Mouse (Mus musculus): ENCODE results near the gene Gm853. TPM values are rescaled to one million over a fixed set of nuclear protein-coding genes. Genes with fewer than 3 reads are reported as not detected.

Gene Gm853
- polyA plus RNA-seq, 1 experiment, result not detected

GRCm38 (mm10) chr4:130242956-130243355 is 20.8 kb upstream of the Gm853 start:
- H3K4me1 ChIP-seq (ENCODE audit: control insufficient read depth, insufficient read depth, low read length), result peaks cover 2% of the 10 kb centered on the region
- H3K27ac ChIP-seq (ENCODE audit: control insufficient read depth, insufficient read depth, low read depth, low read length, poor library complexity), result no peak overlapping the region
- WGBS, result 82% methylated on average over 5 of the region's 5 CpGs
- H3K4me3 ChIP-seq (replicated peaks; ENCODE audit: control insufficient read depth, low read depth, low read length), result no peak overlapping the region
- no peak for TF ChIP-seq POLR2A (IDR thresholded peaks at IDR 0.05; ENCODE audit: borderline replicate concordance, control insufficient read depth, low read depth, low read length)
- no peak for TF ChIP-seq CTCF (IDR thresholded peaks at IDR 0.05; ENCODE audit: control insufficient read depth, insufficient read depth, low read length)

GRCm38 (mm10) chr4:130240695-130241094 is 18.5 kb upstream of the Gm853 start:
- TF ChIP-seq POLR2A (IDR thresholded peaks at IDR 0.05; ENCODE audit: borderline replicate concordance, control insufficient read depth, low read depth, low read length) (no peak), CTCF (IDR thresholded peaks at IDR 0.05; ENCODE audit: control insufficient read depth, insufficient read depth, low read length) (peak; percentile 23; the same call in 1 of the 2 replicates)
- H3K4me1 ChIP-seq (ENCODE audit: control insufficient read depth, insufficient read depth, low read length), result peaks cover 2% of the 10 kb centered on the region
- no peak overlapping the region for H3K4me3 ChIP-seq (replicated peaks; ENCODE audit: control insufficient read depth, low read depth, low read length)
- no peak overlapping the region for H3K27ac ChIP-seq (ENCODE audit: control insufficient read depth, insufficient read depth, low read depth, low read length, poor library complexity)
- 43% methylated on average over 5 of the region's 5 CpGs for WGBS

- H3K27ac ChIP-seq (ENCODE audit: control insufficient read depth, insufficient read depth, low read depth, low read length, poor library complexity), result no peak overlapping the region
- WGBS, result 85% methylated on average over 4 of the region's 4 CpGs
Observed at GRCm38 (mm10) chr4:130237607-130238006, 15.4 kb upstream of the Gm853 start.

DNA sequence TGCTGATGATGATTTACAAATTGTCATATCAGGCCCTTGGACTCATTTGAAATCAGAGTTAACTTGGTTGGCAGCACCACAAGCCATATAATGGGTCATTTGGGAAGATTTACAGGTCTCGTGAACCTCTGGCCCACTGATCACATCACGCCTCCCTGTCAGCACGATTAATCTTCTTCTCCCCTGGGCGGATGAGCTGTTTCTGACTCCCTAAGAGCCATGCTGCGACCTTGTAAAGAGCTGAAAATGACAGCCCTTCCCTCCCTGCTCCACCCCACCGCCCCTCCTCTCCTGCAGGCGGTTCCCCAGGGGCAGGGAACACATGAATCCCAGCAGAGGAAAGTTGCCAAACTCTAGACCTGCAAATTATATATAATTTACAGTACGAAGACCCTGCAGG is 14.2 kb upstream of the Gm853 start:
- Histone ChIP-seq H3K27ac (ENCODE audit: control insufficient read depth, insufficient read depth, low read depth, low read length, poor library complexity) (no peak overlapping the region), H3K4me3 (replicated peaks; ENCODE audit: control insufficient read depth, low read depth, low read length) (no peak overlapping the region), H3K4me1 (ENCODE audit: control insufficient read depth, insufficient read depth, low read length) (no peaks in the 10 kb centered on the region)
- TF ChIP-seq POLR2A (IDR thresholded peaks at IDR 0.05; ENCODE audit: borderline replicate concordance, control insufficient read depth, low read depth, low read length) (no peak), CTCF (IDR thresholded peaks at IDR 0.05; ENCODE audit: control insufficient read depth, insufficient read depth, low read length) (no peak)
- 65% methylated on average over 8 of the region's 8 CpGs for WGBS

More at GRCm38 (mm10) chr4:130237607-130238006, 15.4 kb upstream of the Gm853 start:
- Histone ChIP-seq H3K4me3 (replicated peaks; ENCODE audit: control insufficient read depth, low read depth, low read length) (no peak overlapping the region), H3K4me1 (ENCODE audit: control insufficient read depth, insufficient read depth, low read length) (no peaks in the 10 kb centered on the region)
- TF ChIP-seq POLR2A (IDR thresholded peaks at IDR 0.05; ENCODE audit: borderline replicate concordance, control insufficient read depth, low read depth, low read length) (no peak), CTCF (IDR thresholded peaks at IDR 0.05; ENCODE audit: control insufficient read depth, insufficient read depth, low read length) (no peak)

GRCm38 (mm10) chr4:130224071-130224470 is 1.9 kb upstream of the Gm853 start:
- Histone ChIP-seq H3K27ac (ENCODE audit: control insufficient read depth, insufficient read depth, low read depth, low read length, poor library complexity) (no peak overlapping the region), H3K4me3 (replicated peaks; ENCODE audit: control insufficient read depth, low read depth, low read length) (no peak overlapping the region), H3K4me1 (ENCODE audit: control insufficient read depth, insufficient read depth, low read length) (no peaks in the 10 kb centered on the region)
- TF ChIP-seq CTCF (IDR thresholded peaks at IDR 0.05; ENCODE audit: control insufficient read depth, insufficient read depth, low read length), result no peak

DNA sequence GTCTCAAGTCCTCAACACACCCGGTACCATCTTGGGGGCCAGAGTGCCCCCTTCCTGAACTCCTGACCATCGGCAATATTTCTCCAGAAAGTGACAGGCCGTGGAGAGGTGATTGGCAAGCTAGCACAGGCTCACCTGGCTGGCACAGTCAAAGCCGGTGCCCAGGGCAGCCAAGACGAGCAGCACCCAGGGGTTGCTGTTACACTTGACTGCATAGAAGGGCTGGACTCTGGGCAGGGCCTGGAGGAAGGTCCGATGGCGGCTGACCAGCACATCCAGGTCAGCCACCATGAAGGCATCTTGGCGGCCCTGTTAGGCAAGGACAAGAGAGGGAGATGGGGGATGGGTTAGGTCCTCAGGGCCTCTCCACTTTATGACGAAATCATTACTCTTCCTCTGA is 2.0 kb downstream of the Gm853 start:
- no peak overlapping the region for H3K27ac ChIP-seq (ENCODE audit: control insufficient read depth, insufficient read depth, low read depth, low read length, poor library complexity)
- H3K4me3 ChIP-seq (replicated peaks; ENCODE audit: control insufficient read depth, low read depth, low read length), result no peak overlapping the region
- TF ChIP-seq POLR2A (IDR thresholded peaks at IDR 0.05; ENCODE audit: borderline replicate concordance, control insufficient read depth, low read depth, low read length) (no peak), CTCF (IDR thresholded peaks at IDR 0.05; ENCODE audit: control insufficient read depth, insufficient read depth, low read length) (no peak)
- no peaks in the 10 kb centered on the region for H3K4me1 ChIP-seq (ENCODE audit: control insufficient read depth, insufficient read depth, low read length)
- 72% methylated on average over 9 of the region's 9 CpGs for WGBS

DNA sequence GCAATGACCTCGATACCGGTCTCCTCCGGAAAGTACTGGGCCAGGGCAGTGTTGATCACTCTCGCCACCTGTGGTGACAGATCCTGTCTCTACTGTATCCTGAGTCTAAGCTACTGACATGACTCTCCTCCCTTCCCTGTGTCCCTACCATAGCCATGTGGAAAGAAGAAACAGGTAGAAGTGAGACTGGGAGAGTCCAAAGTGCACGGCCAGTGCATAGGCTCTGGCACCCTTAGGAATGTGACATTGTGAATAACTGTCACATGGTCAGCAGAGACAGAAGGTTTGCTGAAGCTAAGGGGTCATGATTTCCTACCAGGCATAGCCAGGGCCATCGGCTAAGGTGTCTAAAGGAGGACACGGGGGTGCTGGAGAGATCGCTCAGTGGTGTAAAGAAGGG is 6.8 kb downstream of the Gm853 start:
- Histone ChIP-seq H3K27ac (ENCODE audit: control insufficient read depth, insufficient read depth, low read depth, low read length, poor library complexity) (no peak overlapping the region), H3K4me3 (replicated peaks; ENCODE audit: control insufficient read depth, low read depth, low read length) (no peak overlapping the region), H3K4me1 (ENCODE audit: control insufficient read depth, insufficient read depth, low read length) (no peaks in the 10 kb centered on the region)
- WGBS, result 84% methylated on average over 8 of the region's 8 CpGs
- TF ChIP-seq CTCF (IDR thresholded peaks at IDR 0.05; ENCODE audit: control insufficient read depth, insufficient read depth, low read length) (no peak), POLR2A (IDR thresholded peaks at IDR 0.05; ENCODE audit: borderline replicate concordance, control insufficient read depth, low read depth, low read length) (no peak)

DNA sequence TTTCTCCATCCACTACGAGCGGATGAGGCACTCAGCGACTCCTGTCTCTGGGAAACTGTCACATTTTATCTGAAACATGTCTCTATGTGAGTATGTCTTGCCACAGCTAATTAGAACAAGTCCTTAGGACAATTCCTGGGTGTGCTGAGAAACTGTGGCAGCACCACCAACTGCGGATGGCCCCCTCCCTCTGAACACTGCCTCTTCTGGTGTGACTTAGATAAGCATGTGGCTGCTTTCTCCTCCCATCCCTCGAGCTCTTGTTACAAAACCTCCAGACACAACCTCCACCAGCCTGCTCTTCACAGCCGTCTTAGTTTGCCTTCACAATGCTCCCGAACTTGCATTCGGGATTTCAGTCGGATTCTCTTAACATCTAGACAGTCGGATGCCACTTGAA is 8.3 kb downstream of the Gm853 start:
- 69% methylated on average over 10 of the region's 10 CpGs for WGBS
- no peak overlapping the region for H3K27ac ChIP-seq (ENCODE audit: control insufficient read depth, insufficient read depth, low read depth, low read length, poor library complexity)

GRCm38 (mm10) chr4:130213197-130213596 is 9.0 kb downstream of the Gm853 start:
- no peaks in the 10 kb centered on the region for H3K4me1 ChIP-seq (ENCODE audit: control insufficient read depth, insufficient read depth, low read length)
- no peak overlapping the region for H3K4me3 ChIP-seq (replicated peaks; ENCODE audit: control insufficient read depth, low read depth, low read length)
- 73% methylated on average over 4 of the region's 4 CpGs for WGBS
- TF ChIP-seq POLR2A (IDR thresholded peaks at IDR 0.05; ENCODE audit: borderline replicate concordance, control insufficient read depth, low read depth, low read length) (no peak), CTCF (IDR thresholded peaks at IDR 0.05; ENCODE audit: control insufficient read depth, insufficient read depth, low read length) (no peak)
- H3K27ac ChIP-seq (ENCODE audit: control insufficient read depth, insufficient read depth, low read depth, low read length, poor library complexity), result no peak overlapping the region

More for the DNA sequence above, 8.3 kb downstream of the Gm853 start:
- Histone ChIP-seq H3K4me3 (replicated peaks; ENCODE audit: control insufficient read depth, low read depth, low read length) (no peak overlapping the region), H3K4me1 (ENCODE audit: control insufficient read depth, insufficient read depth, low read length) (no peaks in the 10 kb centered on the region)
- TF ChIP-seq CTCF (IDR thresholded peaks at IDR 0.05; ENCODE audit: control insufficient read depth, insufficient read depth, low read length) (no peak), POLR2A (IDR thresholded peaks at IDR 0.05; ENCODE audit: borderline replicate concordance, control insufficient read depth, low read depth, low read length) (no peak)

All from bone marrow, adult 2 months (tissue).